Mouse (Mus musculus) brain, embryonic 14.5 days (tissue): ENCODE results near the gene Nxn. TPM values are rescaled to one million over a fixed set of nuclear protein-coding genes. Genes with fewer than 3 reads are reported as not detected.

Source experiments
- DNase-seq: peaks from one replicate; pipeline ENCODE4 v3.0.0-alpha.2; 2011; ENCODE audit warnings: low read depth
- CTCF ChIP-seq: fragments of 200-500 bp; IDR thresholded peaks from 2 replicates; pipeline ENCODE4 v1.5.1; 2012; ENCODE audit warnings: inconsistent platforms, mild to moderate bottlenecking, moderate library complexity, borderline replicate concordance; ENCODE audit not compliant: insufficient read depth, insufficient read length; ENCODE audit errors: extremely low read depth
- POLR2A ChIP-seq: fragments of 200-500 bp; IDR thresholded peaks from 2 replicates; pipeline ENCODE4 v1.6.1; 2012; ENCODE audit warnings: mild to moderate bottlenecking, inconsistent platforms, borderline replicate concordance; ENCODE audit not compliant: poor library complexity, insufficient read depth, insufficient read length, severe bottlenecking; ENCODE audit errors: extremely low read depth
- polyA plus RNA-seq: library from polyadenylated mRNA; depleted of rRNA; stranded (reverse); fragments of >200 nt; gene quantifications from 2 replicates; pipeline ENCODE4 v1.2.3, GENCODE M21; 2012

Gene Nxn
- polyA plus RNA-seq, 1 experiment = 40.9 TPM

- TF ChIP-seq CTCF = no peak
- no peak for TF ChIP-seq POLR2A
- no peak for DNase-seq
Measured at GRCm38 (mm10) chr11:76343031-76343430, 55.9 kb downstream of the Nxn start.

DNA sequence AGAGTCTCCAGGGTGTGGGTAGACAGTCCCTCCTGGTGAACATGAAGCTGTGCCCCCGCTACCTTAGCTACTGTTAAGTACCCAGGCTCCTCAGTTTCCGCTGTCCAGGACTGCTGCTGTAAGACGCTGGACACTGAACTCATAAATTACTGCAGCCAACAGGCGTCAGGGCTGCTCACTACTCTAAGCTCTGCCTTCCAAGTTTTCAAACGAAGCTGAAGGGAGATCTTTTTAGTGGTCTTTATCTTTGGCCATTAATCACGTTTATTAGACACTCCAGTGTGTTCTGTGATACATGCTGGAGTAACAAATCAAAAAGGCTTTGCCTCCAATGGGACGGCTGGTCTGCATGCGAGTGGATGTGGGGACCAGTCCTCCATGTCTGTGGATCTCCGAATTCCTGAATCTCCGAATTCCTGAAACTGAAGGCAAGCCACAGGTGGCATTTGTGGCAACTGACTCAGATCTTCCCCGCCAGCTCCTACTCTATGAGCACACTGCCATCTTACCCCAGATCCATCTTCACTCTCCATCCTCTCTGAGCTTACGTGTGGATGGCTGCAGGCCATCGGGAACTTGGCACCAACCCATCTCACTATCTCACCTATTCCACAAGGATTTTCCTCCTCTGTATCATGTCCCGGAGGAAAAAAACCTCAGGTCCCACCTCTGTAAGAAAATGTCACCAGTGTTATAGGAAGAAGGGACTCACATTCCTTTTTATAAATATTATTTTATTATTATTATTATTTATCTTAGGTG is 56.9 kb downstream of the Nxn start:
- TF ChIP-seq CTCF (no peak), POLR2A (no peak)
- DNase-seq = no peak

- TF ChIP-seq CTCF (no peak), POLR2A (no peak)
- DNase-seq = peak; percentile 58
Measured at GRCm38 (mm10) chr11:76341163-76341562, 57.8 kb downstream of the Nxn start.

DNA sequence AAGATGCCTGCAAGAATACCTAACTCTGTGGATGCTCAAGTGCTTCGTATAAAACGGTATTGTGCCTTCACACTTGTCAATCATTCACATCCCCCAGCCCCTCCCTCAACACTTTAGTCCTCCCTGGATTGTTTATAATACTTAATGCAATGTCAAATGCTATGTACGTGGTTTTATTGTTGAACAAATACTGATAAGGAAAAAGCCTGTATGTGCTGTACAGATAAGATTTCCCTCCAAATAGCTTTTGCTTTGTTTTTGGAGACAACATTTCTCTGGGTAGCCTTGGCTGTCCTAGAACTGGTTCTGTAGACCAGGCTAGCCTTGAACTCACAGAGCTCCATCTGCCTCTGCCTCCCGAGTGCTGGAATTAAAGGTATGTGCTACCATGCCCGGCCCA is 59.1 kb downstream of the Nxn start:
- DNase-seq = no peak
- TF ChIP-seq CTCF (no peak), POLR2A (no peak)

GRCm38 (mm10) chr11:76339141-76339540 is 59.8 kb downstream of the Nxn start:
- TF ChIP-seq CTCF (no peak), POLR2A (no peak)

DNA sequence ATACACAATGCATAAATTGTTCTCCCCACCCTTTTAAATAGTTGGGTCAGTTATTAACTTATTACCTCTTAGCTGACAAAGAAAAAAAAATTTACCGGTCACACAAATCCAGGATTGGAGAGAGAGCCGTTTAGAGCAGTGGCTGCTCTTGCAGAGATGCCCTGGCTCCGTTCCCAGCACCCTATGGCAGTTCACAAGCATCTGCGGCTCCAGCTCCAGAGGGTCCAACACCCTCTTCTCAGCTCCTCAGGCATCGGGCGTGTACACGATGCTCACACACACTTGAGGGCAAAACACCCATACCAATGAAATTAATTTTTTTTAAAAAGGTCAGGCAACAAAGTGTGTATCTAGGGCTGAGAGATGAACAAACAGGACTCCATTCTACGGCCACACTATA is 60.3 kb downstream of the Nxn start:
- no peak for TF ChIP-seq CTCF
- TF ChIP-seq POLR2A = no peak
- DNase-seq = peak; percentile 60

More at GRCm38 (mm10) chr11:76339141-76339540, 59.8 kb downstream of the Nxn start:
- peak; percentile 69 for DNase-seq

DNA sequence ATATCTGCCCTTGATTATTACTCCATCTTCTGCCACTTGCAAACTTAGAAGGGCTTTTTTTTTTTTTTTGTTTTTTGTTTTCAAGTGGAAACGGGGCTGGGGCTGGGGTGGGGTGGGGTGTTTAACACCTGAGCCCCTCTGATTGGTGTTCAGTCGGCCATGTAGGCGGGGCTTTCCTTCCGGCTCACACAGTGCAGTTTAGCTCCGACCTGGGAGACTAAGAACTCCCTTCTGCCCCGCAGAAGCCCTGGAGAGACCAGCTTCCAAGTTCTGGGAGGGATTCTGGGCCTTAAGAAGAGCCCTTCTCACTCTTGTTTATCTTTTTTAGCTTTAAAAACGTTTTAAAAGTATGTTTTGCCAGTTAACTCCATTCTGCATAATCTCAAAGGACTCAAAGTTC is 61.2 kb downstream of the Nxn start:
- DNase-seq = no peak
- TF ChIP-seq CTCF (no peak), POLR2A (no peak)

- DNase-seq = no peak
- no peak for TF ChIP-seq CTCF
- TF ChIP-seq POLR2A = no peak
Measured at GRCm38 (mm10) chr11:76337236-76337635, 61.7 kb downstream of the Nxn start.

GRCm38 (mm10) chr11:76336224-76336623 is 62.7 kb downstream of the Nxn start:
- no peak for DNase-seq
- no peak for TF ChIP-seq CTCF
- no peak for TF ChIP-seq POLR2A

GRCm38 (mm10) chr11:76334966-76335365 is 64.0 kb downstream of the Nxn start:
- no peak for TF ChIP-seq CTCF
- TF ChIP-seq POLR2A = no peak
- DNase-seq = peak; percentile 64

- DNase-seq = no peak
- no peak for TF ChIP-seq CTCF
- no peak for TF ChIP-seq POLR2A
Measured at GRCm38 (mm10) chr11:76332240-76332639, 66.7 kb downstream of the Nxn start.
